Mouse (Mus musculus) midbrain, embryonic 14.5 days (tissue): ENCODE measurements at regions not wholly inside any gene's neighbourhood (a gene's known extent, or its start where the extent isn't known, plus 50 kb on each side); places are given as distances from the start of the nearest gene placed in this dataset.

Source experiments
- ATAC-seq: fragments of 200-750 bp; cut with Nextera tagmentation; 2 replicates; pipeline ENCODE4 v1.8.0; 2017; ENCODE audit warnings: moderate number of reproducible peaks, moderate library complexity; ENCODE audit not compliant: low FRiP score, low TSS enrichment
- DNase-seq: peaks from one replicate; pipeline ENCODE4 v3.0.0-alpha.2; 2015
- H3K27ac ChIP-seq: fragments of 300-500 bp; sonication (generic); replicated peaks from 2 replicates; pipeline ENCODE4 v1.5.1; 2014; ENCODE audit warnings: mild to moderate bottlenecking, low read depth, low read length, moderate library complexity
- H3K27me3 ChIP-seq: fragments of 300-500 bp; sonication (generic); 2 replicates; pipeline ENCODE4 v1.6.1; 2014; ENCODE audit warnings: low read length, control low read depth, mixed read lengths; ENCODE audit not compliant: control insufficient read depth, insufficient read depth
- H3K36me3 ChIP-seq: fragments of 300-500 bp; sonication (generic); 2 replicates; pipeline ENCODE4 v1.6.1; 2014; ENCODE audit warnings: low read length, control low read depth; ENCODE audit not compliant: control insufficient read depth, insufficient read depth
- H3K4me1 ChIP-seq: fragments of 300-500 bp; sonication (generic); 2 replicates; pipeline ENCODE4 v1.6.1; 2014; ENCODE audit warnings: mild to moderate bottlenecking, antibody characterized with exemption, low read length, control low read depth; ENCODE audit not compliant: control insufficient read depth, insufficient read depth
- H3K4me2 ChIP-seq: fragments of 300-500 bp; sonication (generic); 2 replicates; pipeline ENCODE4 v1.6.1; 2014; ENCODE audit warnings: mild to moderate bottlenecking, low read length, moderate library complexity
- H3K4me3 ChIP-seq: fragments of 300-500 bp; sonication (generic); replicated peaks from 2 replicates; pipeline ENCODE4 v1.5.1; 2014; ENCODE audit warnings: low read depth, low read length
- H3K9ac ChIP-seq: fragments of 300-500 bp; sonication (generic); replicated peaks from 2 replicates; pipeline ENCODE4 v1.6.1; 2014; ENCODE audit warnings: mild to moderate bottlenecking, low read length, moderate library complexity
- H3K9me3 ChIP-seq: fragments of 300-500 bp; sonication (generic); 2 replicates; pipeline ENCODE4 v1.6.1; 2016; ENCODE audit warnings: low read length, control low read depth, mixed read lengths; ENCODE audit not compliant: control insufficient read depth
- WGBS: fragments of 180-500 bp; shearing (Covaris S2); extraction: QIAGEN DNeasy Blood & Tissue Kit; methylation state at CpG from one replicate; pipeline ENCODE4 v1.1.7; 2014; 5-methylcytosine and 5-hydroxymethylcytosine counted together

DNA sequence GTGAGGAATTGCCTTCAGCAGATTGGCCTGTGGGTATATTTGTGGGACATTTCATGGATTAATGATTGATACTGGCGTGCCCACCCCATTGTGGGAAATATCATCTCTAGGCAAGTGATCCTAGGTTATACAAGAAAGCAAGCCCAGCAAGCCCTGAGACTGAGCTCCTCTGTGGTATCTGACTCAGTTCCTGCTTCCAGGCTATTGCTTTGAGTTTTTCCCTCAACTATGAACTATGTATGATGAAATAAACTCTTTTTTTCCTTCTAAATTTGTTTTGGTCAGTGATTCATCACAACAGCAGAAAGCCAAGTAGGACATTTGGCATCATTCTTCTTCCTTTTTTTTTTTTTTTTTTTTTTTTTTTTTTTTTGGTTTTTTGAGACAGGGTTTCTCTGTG lies 119.8 kb downstream of the Tbr1 start:
- 86% methylated on average over 1 of the region's 1 CpGs for WGBS
- Histone ChIP-seq H3K4me3 (no peak overlapping the region), H3K27ac (no peak overlapping the region), H3K4me2 (no peak overlapping the region), H3K4me1 (no peaks in the 10 kb centered on the region), H3K27me3 (no peaks in the 10 kb centered on the region), H3K9ac (no peak overlapping the region), H3K36me3 (no peaks in the 10 kb centered on the region), H3K9me3 (no peaks in the 10 kb centered on the region)
- ATAC-seq (no peak), DNase-seq (no peak)

DNA sequence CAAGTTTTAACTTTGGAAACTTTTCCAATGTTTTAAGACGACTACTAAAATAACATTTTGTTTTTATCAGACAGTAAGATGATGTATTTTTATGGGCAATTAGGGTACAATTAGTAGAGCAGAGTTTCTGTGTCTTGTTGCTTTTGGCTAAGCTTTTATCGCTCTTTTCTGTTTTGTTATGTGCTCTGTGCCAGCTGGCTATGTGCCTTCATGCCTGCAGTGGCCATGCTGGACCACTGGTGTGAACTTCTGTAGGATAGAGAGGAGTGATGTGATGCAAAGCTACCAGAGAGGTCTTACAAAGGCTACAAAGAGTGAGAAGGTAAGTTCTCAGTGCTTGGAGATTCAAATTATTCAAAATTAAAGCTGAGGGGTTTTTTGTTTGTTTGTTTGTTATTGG lies 108.0 kb upstream of the Slc4a10 start:
- Histone ChIP-seq H3K27me3 (no peaks in the 10 kb centered on the region), H3K27ac (no peak overlapping the region), H3K9me3 (no peaks in the 10 kb centered on the region), H3K9ac (no peak overlapping the region), H3K4me3 (no peak overlapping the region), H3K36me3 (no peaks in the 10 kb centered on the region), H3K4me1 (no peaks in the 10 kb centered on the region), H3K4me2 (no peak overlapping the region)
- WGBS, result 94% methylated on average over 2 of the region's 2 CpGs
- no peak for DNase-seq
- ATAC-seq, result no peak

GRCm38 (mm10) chr2:61965916-61966315 lies 80.3 kb upstream of the Slc4a10 start:
- no peaks in the 10 kb centered on the region for H3K36me3 ChIP-seq
- 94% methylated on average over 2 of the region's 2 CpGs for WGBS
- ATAC-seq, result no peak
- H3K27ac ChIP-seq, result no peak overlapping the region
- H3K4me3 ChIP-seq, result no peak overlapping the region
- H3K4me1 ChIP-seq, result no peaks in the 10 kb centered on the region
- no peaks in the 10 kb centered on the region for H3K27me3 ChIP-seq
- H3K4me2 ChIP-seq, result no peak overlapping the region
- no peak for DNase-seq
- no peak overlapping the region for H3K9ac ChIP-seq
- H3K9me3 ChIP-seq, result no peaks in the 10 kb centered on the region

GRCm38 (mm10) chr2:61967724-61968123 lies 78.5 kb upstream of the Slc4a10 start:
- Histone ChIP-seq H3K9ac (no peak overlapping the region), H3K4me1 (no peaks in the 10 kb centered on the region), H3K4me2 (no peak overlapping the region), H3K27ac (no peak overlapping the region), H3K36me3 (no peaks in the 10 kb centered on the region), H3K27me3 (no peaks in the 10 kb centered on the region), H3K4me3 (no peak overlapping the region), H3K9me3 (peaks cover 7% of the 10 kb centered on the region; the same call in 1 of the 2 replicates)
- ATAC-seq (peak; percentile 37; the same call in 1 of the 2 replicates), DNase-seq (peak; percentile 77)
- WGBS, result 12% methylated on average over 2 of the region's 2 CpGs

- Histone ChIP-seq H3K36me3 (no peaks in the 10 kb centered on the region), H3K9me3 (peaks cover 7% of the 10 kb centered on the region; the same call in 1 of the 2 replicates), H3K27me3 (no peaks in the 10 kb centered on the region), H3K4me1 (no peaks in the 10 kb centered on the region), H3K9ac (no peak overlapping the region), H3K4me3 (no peak overlapping the region), H3K4me2 (no peak overlapping the region), H3K27ac (no peak overlapping the region)
- WGBS, result 49% methylated on average over 2 of the region's 2 CpGs
- no peak for ATAC-seq
- no peak for DNase-seq
Observed at GRCm38 (mm10) chr2:61970029-61970428, 76.2 kb upstream of the Slc4a10 start.

- Histone ChIP-seq H3K4me2 (no peak overlapping the region), H3K4me3 (no peak overlapping the region), H3K4me1 (no peaks in the 10 kb centered on the region), H3K27me3 (no peaks in the 10 kb centered on the region), H3K36me3 (no peaks in the 10 kb centered on the region), H3K27ac (no peak overlapping the region), H3K9me3 (no peaks in the 10 kb centered on the region), H3K9ac (no peak overlapping the region)
- 79% methylated on average over 3 of the region's 3 CpGs for WGBS
- DNase-seq (no peak), ATAC-seq (no peak)
Observed at GRCm38 (mm10) chr2:61984771-61985170, 61.5 kb upstream of the Slc4a10 start.

GRCm38 (mm10) chr2:61986967-61987550 lies 59.2 kb upstream of the Slc4a10 start:
- H3K27me3 ChIP-seq, result no peaks in the 10 kb centered on the region

More at GRCm38 (mm10) chr2:61986967-61987550, 59.2 kb upstream of the Slc4a10 start:
- no peak overlapping the region for H3K27ac ChIP-seq
- H3K4me2 ChIP-seq, result no peak overlapping the region
- ATAC-seq (no peak; the same call in 1 of the 2 replicates), DNase-seq (peak; percentile 64)
- no peak overlapping the region for H3K4me3 ChIP-seq
- no peak overlapping the region for H3K9ac ChIP-seq
- no peaks in the 10 kb centered on the region for H3K36me3 ChIP-seq
- no peaks in the 10 kb centered on the region for H3K4me1 ChIP-seq
- 57% methylated on average over 5 of the region's 5 CpGs for WGBS
- H3K9me3 ChIP-seq, result no peaks in the 10 kb centered on the region
